Mouse (Mus musculus): ENCODE measurements at regions not wholly inside any gene's neighbourhood (a gene's known extent, or its start where the extent isn't known, plus 50 kb on each side); places are given as distances from the start of the nearest gene placed in this dataset.
A peak's percentile ranks its signal among the peaks of the same experiment; 100 is the strongest.
"Not testable (repeated sequence)": the region's sequence is repeated elsewhere in the genome, so short reads cannot be mapped to it uniquely, and the experiment has no call there.

GRCm38 (mm10) chr6:117758516-117758915, 82.5 kb upstream of the Zfp637 start:
- not testable (repeated sequence) for H3K27me3 ChIP-seq (ENCODE audit: control insufficient read depth, insufficient read depth, low read length); H3K36me3 ChIP-seq (ENCODE audit: control insufficient read depth, insufficient read depth, low read length); H3K9ac ChIP-seq (ENCODE audit: low read length); ATAC-seq (ENCODE audit: insufficient number of reproducible peaks, low FRiP score, low TSS enrichment, low read depth); H3K27ac ChIP-seq (replicated peaks; ENCODE audit: low read depth, low read length); H3K4me1 ChIP-seq (ENCODE audit: control insufficient read depth, insufficient read depth, low read length); H3K4me2 ChIP-seq (ENCODE audit: low read depth, severe bottlenecking); H3K9me3 ChIP-seq (ENCODE audit: control insufficient read depth, low read length); H3K4me3 ChIP-seq (ENCODE audit: low read depth, low read length)
- peak; percentile 69 for DNase-seq (ENCODE audit: low spot score)
- 18% methylated on average over 6 of the region's 6 CpGs for WGBS

- H3K4me1 ChIP-seq (ENCODE audit: control insufficient read depth, insufficient read depth, low read length), result no peaks in the 10 kb centered on the region
- H3K27me3 ChIP-seq (ENCODE audit: control insufficient read depth, insufficient read depth, low read length), result no peaks in the 10 kb centered on the region
- no peak overlapping the region for H3K4me3 ChIP-seq (ENCODE audit: low read depth, low read length)
- no peak overlapping the region for H3K27ac ChIP-seq (replicated peaks; ENCODE audit: low read depth, low read length)
- H3K9ac ChIP-seq (ENCODE audit: low read length), result no peak overlapping the region
- DNase-seq (ENCODE audit: low spot score) (no peak), ATAC-seq (ENCODE audit: insufficient number of reproducible peaks, low FRiP score, low TSS enrichment, low read depth) (no peak)
- no peaks in the 10 kb centered on the region for H3K9me3 ChIP-seq (ENCODE audit: control insufficient read depth, low read length)
- no peak overlapping the region for H3K4me2 ChIP-seq (ENCODE audit: low read depth, severe bottlenecking)
- 85% methylated on average over 7 of the region's 7 CpGs for WGBS
- H3K36me3 ChIP-seq (ENCODE audit: control insufficient read depth, insufficient read depth, low read length), result no peaks in the 10 kb centered on the region
These were observed 69.5 kb upstream of the Zfp637 start for GRCm38 (mm10) chr6:117771506-117771905.

- DNase-seq (ENCODE audit: low spot score) (no peak), ATAC-seq (ENCODE audit: insufficient number of reproducible peaks, low FRiP score, low TSS enrichment, low read depth) (no peak)
- Histone ChIP-seq H3K4me2 (ENCODE audit: low read depth, severe bottlenecking) (no peak overlapping the region), H3K36me3 (ENCODE audit: control insufficient read depth, insufficient read depth, low read length) (no peaks in the 10 kb centered on the region), H3K27ac (replicated peaks; ENCODE audit: low read depth, low read length) (no peak overlapping the region), H3K27me3 (ENCODE audit: control insufficient read depth, insufficient read depth, low read length) (no peaks in the 10 kb centered on the region), H3K9me3 (ENCODE audit: control insufficient read depth, low read length) (no peaks in the 10 kb centered on the region), H3K4me1 (ENCODE audit: control insufficient read depth, insufficient read depth, low read length) (no peaks in the 10 kb centered on the region), H3K4me3 (ENCODE audit: low read depth, low read length) (no peak overlapping the region), H3K9ac (ENCODE audit: low read length) (no peak overlapping the region)
These were observed 68.6 kb upstream of the Zfp637 start for GRCm38 (mm10) chr6:117772396-117772795.

GRCm38 (mm10) chr6:117775304-117776050, 65.5 kb upstream of the Zfp637 start:
- Histone ChIP-seq H3K9me3 (ENCODE audit: control insufficient read depth, low read length) (no peaks in the 10 kb centered on the region), H3K36me3 (ENCODE audit: control insufficient read depth, insufficient read depth, low read length) (no peaks in the 10 kb centered on the region), H3K27me3 (ENCODE audit: control insufficient read depth, insufficient read depth, low read length) (no peaks in the 10 kb centered on the region), H3K27ac (replicated peaks; ENCODE audit: low read depth, low read length) (no peak overlapping the region), H3K9ac (ENCODE audit: low read length) (no peak overlapping the region), H3K4me3 (ENCODE audit: low read depth, low read length) (no peak overlapping the region), H3K4me1 (ENCODE audit: control insufficient read depth, insufficient read depth, low read length) (no peaks in the 10 kb centered on the region), H3K4me2 (ENCODE audit: low read depth, severe bottlenecking) (no peak overlapping the region)
- DNase-seq (ENCODE audit: low spot score), result no peak
- no peak for ATAC-seq (ENCODE audit: insufficient number of reproducible peaks, low FRiP score, low TSS enrichment, low read depth)
- 77% methylated on average over 11 of the region's 11 CpGs for WGBS

GRCm38 (mm10) chr6:117778027-117778426, 63.0 kb upstream of the Zfp637 start:
- DNase-seq (ENCODE audit: low spot score), result no peak
- 74% methylated on average over 2 of the region's 2 CpGs for WGBS
- no peak overlapping the region for H3K4me2 ChIP-seq (ENCODE audit: low read depth, severe bottlenecking)
- H3K4me1 ChIP-seq (ENCODE audit: control insufficient read depth, insufficient read depth, low read length), result no peaks in the 10 kb centered on the region
- no peaks in the 10 kb centered on the region for H3K36me3 ChIP-seq (ENCODE audit: control insufficient read depth, insufficient read depth, low read length)
- H3K9ac ChIP-seq (ENCODE audit: low read length), result no peak overlapping the region
- no peaks in the 10 kb centered on the region for H3K27me3 ChIP-seq (ENCODE audit: control insufficient read depth, insufficient read depth, low read length)
- no peak for ATAC-seq (ENCODE audit: insufficient number of reproducible peaks, low FRiP score, low TSS enrichment, low read depth)
- H3K4me3 ChIP-seq (ENCODE audit: low read depth, low read length), result no peak overlapping the region
- no peaks in the 10 kb centered on the region for H3K9me3 ChIP-seq (ENCODE audit: control insufficient read depth, low read length)
- no peak overlapping the region for H3K27ac ChIP-seq (replicated peaks; ENCODE audit: low read depth, low read length)

- no peak overlapping the region for H3K4me2 ChIP-seq (ENCODE audit: low read depth, severe bottlenecking)
- ATAC-seq (ENCODE audit: insufficient number of reproducible peaks, low FRiP score, low TSS enrichment, low read depth) (no peak), DNase-seq (ENCODE audit: low spot score) (no peak)
- H3K4me3 ChIP-seq (ENCODE audit: low read depth, low read length), result no peak overlapping the region
- H3K4me1 ChIP-seq (ENCODE audit: control insufficient read depth, insufficient read depth, low read length), result no peaks in the 10 kb centered on the region
- H3K9ac ChIP-seq (ENCODE audit: low read length), result no peak overlapping the region
- whole genome bisulfite sequencing, result 80% methylated on average over 8 of the region's 8 CpGs
- no peaks in the 10 kb centered on the region for H3K36me3 ChIP-seq (ENCODE audit: control insufficient read depth, insufficient read depth, low read length)
- H3K9me3 ChIP-seq (ENCODE audit: control insufficient read depth, low read length), result no peaks in the 10 kb centered on the region
- no peaks in the 10 kb centered on the region for H3K27me3 ChIP-seq (ENCODE audit: control insufficient read depth, insufficient read depth, low read length)
- H3K27ac ChIP-seq (replicated peaks; ENCODE audit: low read depth, low read length), result no peak overlapping the region
These were observed 62.5 kb upstream of the Zfp637 start for GRCm38 (mm10) chr6:117778481-117778880.

GRCm38 (mm10) chr6:117779020-117779419, 62.0 kb upstream of the Zfp637 start:
- ATAC-seq (ENCODE audit: insufficient number of reproducible peaks, low FRiP score, low TSS enrichment, low read depth) (no peak), DNase-seq (ENCODE audit: low spot score) (no peak)
- Histone ChIP-seq H3K9me3 (ENCODE audit: control insufficient read depth, low read length) (no peaks in the 10 kb centered on the region), H3K27me3 (ENCODE audit: control insufficient read depth, insufficient read depth, low read length) (no peaks in the 10 kb centered on the region), H3K9ac (ENCODE audit: low read length) (no peak overlapping the region), H3K4me2 (ENCODE audit: low read depth, severe bottlenecking) (no peak overlapping the region), H3K36me3 (ENCODE audit: control insufficient read depth, insufficient read depth, low read length) (no peaks in the 10 kb centered on the region), H3K4me1 (ENCODE audit: control insufficient read depth, insufficient read depth, low read length) (no peaks in the 10 kb centered on the region), H3K27ac (replicated peaks; ENCODE audit: low read depth, low read length) (no peak overlapping the region), H3K4me3 (ENCODE audit: low read depth, low read length) (no peak overlapping the region)
- 89% methylated on average over 7 of the region's 7 CpGs for whole genome bisulfite sequencing

- H3K27me3 ChIP-seq (ENCODE audit: control insufficient read depth, insufficient read depth, low read length), result no peaks in the 10 kb centered on the region
- WGBS, result 81% methylated on average over 12 of the region's 12 CpGs
- no peaks in the 10 kb centered on the region for H3K4me1 ChIP-seq (ENCODE audit: control insufficient read depth, insufficient read depth, low read length)
- DNase-seq (ENCODE audit: low spot score), result no peak
- H3K4me3 ChIP-seq (ENCODE audit: low read depth, low read length), result no peak overlapping the region
- no peak overlapping the region for H3K9ac ChIP-seq (ENCODE audit: low read length)
- ATAC-seq (ENCODE audit: insufficient number of reproducible peaks, low FRiP score, low TSS enrichment, low read depth), result no peak
- H3K9me3 ChIP-seq (ENCODE audit: control insufficient read depth, low read length), result no peaks in the 10 kb centered on the region
- no peaks in the 10 kb centered on the region for H3K36me3 ChIP-seq (ENCODE audit: control insufficient read depth, insufficient read depth, low read length)
- no peak overlapping the region for H3K4me2 ChIP-seq (ENCODE audit: low read depth, severe bottlenecking)
- no peak overlapping the region for H3K27ac ChIP-seq (replicated peaks; ENCODE audit: low read depth, low read length)
These were observed 52.1 kb upstream of the Zfp637 start for GRCm38 (mm10) chr6:117788580-117789540.

Data from limb, embryonic 11.5 days (tissue).